Comparison of ENCODE assay signal across 21 mouse cellular contexts in genomic region chr17:70316327-70316726, GRCm38 (mm10).
"Had no signal": no experiment of that assay in that cellular context is flagged by ENCODE, and none has a peak within 500 bp of the region (broad histone marks: within the 10 kb centered on the region; RNA-seq: fewer than 3 reads in every experiment).

No protein-coding gene starts in this region.

- H3K4me3 ChIP-seq: lung, embryonic 15.5 days; megakaryocyte, embryonic 14.5 days; midbrain, embryonic 13.5 days; midbrain, embryonic 15.5 days; myocyte; neural tube, embryonic 13.5 days; neural tube, embryonic 15.5 days had no signal

- DNase-seq: liver, postnatal 0 days; lung, adult 2 months; lung, postnatal 14 days; lung, postnatal 36 days; retina, postnatal 1 day; right cerebral cortex, adult 18-20 months; right cerebral cortex, postnatal 25 days; right cerebral cortex, postnatal 4 days; spleen, adult 18-20 months; thymus, adult 18-20 months; thymus, postnatal 14 days; thymus, postnatal 36 days had no signal

- H3K27ac ChIP-seq: lung, embryonic 15.5 days; macrophage; midbrain, embryonic 13.5 days; midbrain, embryonic 15.5 days; neural tube, embryonic 13.5 days; neural tube, embryonic 15.5 days had no signal

- ATAC-seq: liver, postnatal 0 days; lung, postnatal 0 days; midbrain, embryonic 13.5 days; midbrain, embryonic 15.5 days had no signal
